In genomic region chr7:26745486-26745885, GRCm38 (mm10) we compare ENCODE assay signal across 31 mouse cellular contexts. TPM values are rescaled to one million over a fixed set of nuclear protein-coding genes. Genes with fewer than 3 reads are reported as not detected.
DNase-seq lines count a peak whose midpoint lies in the region; ATAC-seq and TF ChIP-seq lines count a peak whose summit lies in the region.
"Had no signal": no experiment of that assay in that cellular context is flagged by ENCODE, and none has a peak within 500 bp of the region (broad histone marks: within the 10 kb centered on the region; RNA-seq: fewer than 3 reads in every experiment).

No protein-coding gene starts in this region.

- no peaks in the 10 kb centered on the region for H3K9me3 ChIP-seq in kidney, embryonic 15.5 days (replicated peaks)
- peaks cover 2% of the 10 kb centered on the region for H3K9me3 ChIP-seq in liver, embryonic 11.5 days (ENCODE audit: control insufficient read depth, low read length)
- H3K9me3 ChIP-seq: embryonic facial prominence, embryonic 12.5 days; forebrain, embryonic 10.5 days; forebrain, embryonic 12.5 days; G1E had no signal

- no peaks in the 10 kb centered on the region for H3K4me1 ChIP-seq in kidney, adult 2 months (ENCODE audit: control insufficient read depth, insufficient read depth, low read length)
- H3K4me1 ChIP-seq in kidney, embryonic 15.5 days, result no peaks in the 10 kb centered on the region
- no peaks in the 10 kb centered on the region; the same call in 1 of the 2 replicates for H3K4me1 ChIP-seq in liver, adult 2 months (ENCODE audit: control insufficient read depth, insufficient read depth, low read length)
- no peaks in the 10 kb centered on the region for H3K4me1 ChIP-seq in liver, embryonic 11.5 days (replicated peaks; ENCODE audit: control insufficient read depth, insufficient read depth, low read length)
- H3K4me1 ChIP-seq: embryonic facial prominence, embryonic 10.5 days; embryonic facial prominence, embryonic 12.5 days; forebrain, embryonic 10.5 days; forebrain, embryonic 12.5 days had no signal

- H3K4me3 ChIP-seq in kidney, adult 2 months (ENCODE audit: insufficient read depth, low read depth, low read length), result no peak overlapping the region
- H3K4me3 ChIP-seq in kidney, embryonic 15.5 days (replicated peaks), result no peak overlapping the region
- H3K4me3 ChIP-seq in liver, adult 2 months (ENCODE audit: insufficient read depth, low read depth, low read length), result no peak overlapping the region
- H3K4me3 ChIP-seq in liver, embryonic 11.5 days (ENCODE audit: low read depth, low read length), result no peak overlapping the region
- H3K4me3 ChIP-seq: embryonic facial prominence, embryonic 10.5 days; embryonic facial prominence, embryonic 12.5 days; forebrain, embryonic 10.5 days; forebrain, embryonic 12.5 days had no signal

- TF ChIP-seq CTCF in kidney, adult 2 months (conservative IDR thresholded peaks at IDR 0.05; ENCODE audit: insufficient read depth, insufficient read length, low read depth, low read length), result no peak
- TF ChIP-seq CTCF in liver, adult 2 months (IDR thresholded peaks at IDR 0.05; ENCODE audit: low read depth, low read length), result no peak

- H3K9ac ChIP-seq in kidney, embryonic 15.5 days, result no peak overlapping the region
- H3K9ac ChIP-seq in liver, adult 2 months (ENCODE audit: low read depth, low read length), result no peak overlapping the region
- no peak overlapping the region for H3K9ac ChIP-seq in liver, embryonic 11.5 days (ENCODE audit: low read depth, low read length)
- H3K9ac ChIP-seq: embryonic facial prominence, embryonic 12.5 days; forebrain, embryonic 12.5 days had no signal

- no peaks in the 10 kb centered on the region for H3K36me3 ChIP-seq in kidney, adult 2 months (ENCODE audit: control insufficient read depth, insufficient read depth, low read length)
- H3K36me3 ChIP-seq in kidney, embryonic 15.5 days, result no peaks in the 10 kb centered on the region
- no peaks in the 10 kb centered on the region for H3K36me3 ChIP-seq in liver, adult 2 months (ENCODE audit: control insufficient read depth, insufficient read depth, low read length)
- no peaks in the 10 kb centered on the region for H3K36me3 ChIP-seq in liver, embryonic 11.5 days (ENCODE audit: control insufficient read depth, insufficient read depth, low read length)
- H3K36me3 ChIP-seq: embryonic facial prominence, embryonic 10.5 days; embryonic facial prominence, embryonic 12.5 days; forebrain, embryonic 10.5 days; forebrain, embryonic 12.5 days; G1E had no signal

- no peak overlapping the region for H3K4me2 ChIP-seq in kidney, embryonic 15.5 days
- no peak overlapping the region for H3K4me2 ChIP-seq in liver, embryonic 11.5 days
- H3K4me2 ChIP-seq: embryonic facial prominence, embryonic 12.5 days; forebrain, embryonic 12.5 days had no signal

- no peaks in the 10 kb centered on the region for H3K27me3 ChIP-seq in kidney, adult 2 months (replicated peaks; ENCODE audit: control insufficient read depth, insufficient read depth, low read length)
- H3K27me3 ChIP-seq in kidney, embryonic 15.5 days, result no peaks in the 10 kb centered on the region
- no peaks in the 10 kb centered on the region for H3K27me3 ChIP-seq in liver, adult 2 months (ENCODE audit: control insufficient read depth, insufficient read depth, low read length)
- no peaks in the 10 kb centered on the region for H3K27me3 ChIP-seq in liver, embryonic 11.5 days (replicated peaks; ENCODE audit: control insufficient read depth, insufficient read depth, low read length)
- H3K27me3 ChIP-seq: embryonic facial prominence, embryonic 12.5 days; forebrain, embryonic 12.5 days; Patski had no signal

- peak; percentile 23 for DNase-seq in kidney, adult 2 months
- DNase-seq in liver, adult 2 months (ENCODE audit: extremely low read depth, low read depth, low spot score), result peak; percentile 71
- no peak for DNase-seq in liver, embryonic 11.5 days (ENCODE audit: low spot score)
- DNase-seq in gonadal fat pad, adult 2 months (ENCODE audit: low read depth), result peak; percentile 88
- DNase-seq in urinary bladder, postnatal 14 days (ENCODE audit: low spot score), result no peak
- DNase-seq: adrenal gland, adult 2 months; adrenal gland, postnatal 10 days; adrenal gland, postnatal 25 days; B cell, adult 2 months; cerebellum, adult 11 months; cerebellum, adult 18-20 months; cerebellum, adult 8-10 months; cerebellum, adult 9-11 months; cerebellum, postnatal 14 days; cerebellum, postnatal 36 days had no signal

- H3K27ac ChIP-seq in kidney, adult 2 months (ENCODE audit: insufficient read depth, low read depth, low read length), result no peak overlapping the region
- no peak overlapping the region for H3K27ac ChIP-seq in kidney, embryonic 15.5 days
- H3K27ac ChIP-seq in liver, adult 2 months (replicated peaks; ENCODE audit: insufficient read depth, low read depth, low read length), result no peak overlapping the region
- no peak overlapping the region for H3K27ac ChIP-seq in liver, embryonic 11.5 days (ENCODE audit: low read depth, low read length)
- H3K27ac ChIP-seq: embryonic facial prominence, embryonic 10.5 days; embryonic facial prominence, embryonic 12.5 days; forebrain, embryonic 10.5 days; forebrain, embryonic 12.5 days had no signal

- no peak for TF ChIP-seq POLR2A in kidney, adult 2 months (IDR thresholded peaks at IDR 0.05; ENCODE audit: low read depth, low read length)
- TF ChIP-seq POLR2A in liver, adult 2 months (IDR thresholded peaks at IDR 0.05; ENCODE audit: extremely low read depth, insufficient read depth, low read length), result no peak

- no peak for ATAC-seq in kidney, embryonic 15.5 days (replicated peaks; ENCODE audit: low FRiP score)
- no peak for ATAC-seq in liver, embryonic 11.5 days (replicated peaks; ENCODE audit: low FRiP score)
- ATAC-seq: activated CD4-positive, CD25-positive, alpha-beta regulatory T cell, adult 4 months; CD4-positive, CD25-positive, alpha-beta regulatory T cell, adult 4 months; forebrain, embryonic 14.5 days; forebrain, embryonic 16.5 days; Patski had no signal

- no peaks in the 10 kb centered on the region for H3K79me2 ChIP-seq in liver, adult 2 months (ENCODE audit: control insufficient read depth, insufficient read depth, low read length)

- WGBS in kidney, adult 2 months, result 53% methylated on average over 1 of the region's 1 CpGs
- 66% methylated on average over 1 of the region's 1 CpGs for WGBS in kidney, embryonic 15.5 days
- 4% methylated on average over 1 of the region's 1 CpGs for WGBS in liver, adult 2 months
- 50% methylated on average over 1 of the region's 1 CpGs for WGBS in liver, embryonic 11.5 days

RNA-seq across cellular contexts. Expression of gene Cyp2b19, which starts 11.5 kb away (rescaled TPM):
- polyA plus RNA-seq in kidney, adult 2 months (2012; rRNA removed), result not detected in 2 replicates
- polyA plus RNA-seq in kidney, embryonic 15.5 days (2015; fragmentation: Nextera tagmentation; extraction: Ambion mirVana), result 0.21 TPM in 1 of 2 replicates, not detected in the other
- not detected in 2 replicates for total RNA-seq in liver, adult 2 months (2014; rRNA removed)
- not detected in 2 replicates for polyA plus RNA-seq in liver, adult 2 months (2012; rRNA removed)
- polyA plus RNA-seq in liver, embryonic 11.5 days (2014; fragmentation: Nextera tagmentation; extraction: Ambion mirVana), result not detected in 2 replicates
- 0.27 TPM in 1 of 2 replicates, not detected in the other for polyA plus RNA-seq in gonadal fat pad, adult 2 months (2012; rRNA removed)
- total RNA-seq: adrenal gland, adult 2 months; adrenal gland, postnatal 10 days; adrenal gland, postnatal 25 days; adrenal gland, postnatal 4 days; common myeloid progenitor, adult 5-6 weeks had no signal
- polyA plus RNA-seq: activated CD4-positive, CD25-positive, alpha-beta regulatory T cell, adult 4 months; adrenal gland, adult 2 months; CD4-positive, CD25-positive, alpha-beta regulatory T cell, adult 4 months; G1E; Patski had no signal

RNA-seq across cellular contexts. Expression of gene Cyp2b23, which starts 59.2 kb away (rescaled TPM):
- polyA plus RNA-seq in kidney, adult 2 months (2012; rRNA removed), result 0.18 and 0.20 TPM in 2 replicates
- polyA plus RNA-seq in kidney, embryonic 15.5 days (2015; fragmentation: Nextera tagmentation; extraction: Ambion mirVana), result not detected in 2 replicates
- total RNA-seq in liver, adult 2 months (2014; rRNA removed), result not detected in 2 replicates
- not detected in 2 replicates for polyA plus RNA-seq in liver, adult 2 months (2012; rRNA removed)
- polyA plus RNA-seq in liver, embryonic 11.5 days (2014; fragmentation: Nextera tagmentation; extraction: Ambion mirVana), result not detected in 2 replicates
- 0.65 TPM in 2 replicates for polyA plus RNA-seq in gonadal fat pad, adult 2 months (2012; rRNA removed)
- total RNA-seq: adrenal gland, adult 2 months; adrenal gland, postnatal 10 days; adrenal gland, postnatal 25 days; adrenal gland, postnatal 4 days; CH12.LX; common myeloid progenitor, adult 5-6 weeks had no signal
- polyA plus RNA-seq: activated CD4-positive, CD25-positive, alpha-beta regulatory T cell, adult 4 months; adrenal gland, adult 2 months; brain, embryonic 14.5 days; CD4-positive, CD25-positive, alpha-beta regulatory T cell, adult 4 months; embryonic facial prominence, embryonic 10.5 days; embryonic facial prominence, embryonic 12.5 days; embryonic facial prominence, embryonic 14.5 days; forebrain, embryonic 10.5 days; forebrain, embryonic 12.5 days; forebrain, embryonic 14.5 days; forebrain, embryonic 16.5 days; G1E; Patski had no signal

Comparison
In these comparisons a context has a peak if more than half of its experiments do, and no peak if none do; other contexts are left out.
1. DNase-seq: peak in kidney, adult 2 months (single experiment), liver, adult 2 months (single experiment) and gonadal fat pad, adult 2 months (single experiment); none in liver, embryonic 11.5 days (single experiment) and urinary bladder, postnatal 14 days (single experiment).